Mouse (Mus musculus) heart, postnatal 0 days (tissue): ENCODE data around the gene Aamp.

Experiments
- CTCF ChIP-seq: IDR thresholded peaks from 2 replicates; pipeline ENCODE4 v1.5.1; 2016; ENCODE audit warnings: antibody characterized with exemption, control low read depth, low read depth
- EP300 ChIP-seq: IDR thresholded peaks from 2 replicates; pipeline ENCODE4 v1.6.1; 2016; ENCODE audit warnings: antibody characterized with exemption, low read depth

DNA sequence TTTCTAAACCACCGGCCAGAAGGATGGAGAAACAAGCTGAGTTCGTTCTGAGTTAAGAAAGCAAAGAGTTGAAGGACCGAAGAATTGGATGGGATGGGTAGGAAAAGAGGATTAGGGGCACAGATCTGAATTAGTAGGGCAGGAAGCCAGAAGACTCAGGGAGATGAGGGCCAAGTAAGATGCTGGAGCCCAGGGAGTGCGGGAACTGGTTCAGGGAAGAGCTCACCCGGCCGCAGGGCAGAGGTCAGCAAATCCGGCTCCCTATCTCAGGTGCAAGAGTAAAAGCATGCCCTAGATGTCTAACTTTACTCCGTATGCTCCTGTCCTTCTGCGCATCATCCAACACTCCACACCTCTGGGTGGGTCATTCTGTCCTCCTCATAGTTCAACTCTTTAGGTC lies 48.4 kb upstream of the Aamp start:
- TF ChIP-seq EP300 (no peak), CTCF (no peak)
